Mouse (Mus musculus) left cerebral cortex, adult 11 months (tissue): ENCODE data around the gene Styx.

Source experiments
- DNase-seq: peaks from one replicate; pipeline ENCODE4 v3.0.0; 2022; ENCODE audit warnings: low spot score

Gene Styx

GRCm38 (mm10) chr14:45439387-45439786 lies 88.5 kb downstream of the Styx start:
- DNase-seq: no peak

GRCm38 (mm10) chr14:45441291-45441690 lies 90.4 kb downstream of the Styx start:
- no peak for DNase-seq

- no peak for DNase-seq
Observed at GRCm38 (mm10) chr14:45442781-45443560, 92.1 kb downstream of the Styx start.

- DNase-seq: no peak
Observed at GRCm38 (mm10) chr14:45444870-45445269, 94.0 kb downstream of the Styx start.

GRCm38 (mm10) chr14:45445445-45445844 lies 94.6 kb downstream of the Styx start:
- no peak for DNase-seq

GRCm38 (mm10) chr14:45446777-45447176 lies 95.9 kb downstream of the Styx start:
- no peak for DNase-seq

- DNase-seq: no peak
Observed at GRCm38 (mm10) chr14:45451090-45451489, 100.2 kb downstream of the Styx start.

GRCm38 (mm10) chr14:45452148-45452547 lies 101.3 kb downstream of the Styx start:
- DNase-seq: no peak

GRCm38 (mm10) chr14:45452861-45453512 lies 102.1 kb downstream of the Styx start:
- no peak for DNase-seq

- no peak for DNase-seq
Observed at GRCm38 (mm10) chr14:45453538-45454233, 102.8 kb downstream of the Styx start.

GRCm38 (mm10) chr14:45455651-45456501 lies 105.0 kb downstream of the Styx start:
- peak; percentile 16 for DNase-seq

GRCm38 (mm10) chr14:45456502-45456846 lies 105.6 kb downstream of the Styx start:
- no peak for DNase-seq

- DNase-seq: no peak
Observed at GRCm38 (mm10) chr14:45457003-45457402, 106.1 kb downstream of the Styx start.

GRCm38 (mm10) chr14:45459877-45460276 lies 109.0 kb downstream of the Styx start:
- DNase-seq: no peak

- no peak for DNase-seq
Observed at GRCm38 (mm10) chr14:45460491-45460890, 109.6 kb downstream of the Styx start.

GRCm38 (mm10) chr14:45461945-45462344 lies 111.1 kb downstream of the Styx start:
- no peak for DNase-seq

- peak; percentile 22 for DNase-seq
Observed at GRCm38 (mm10) chr14:45462374-45462773, 111.5 kb downstream of the Styx start.

- no peak for DNase-seq
Observed at GRCm38 (mm10) chr14:45462875-45463475, 112.1 kb downstream of the Styx start.

- DNase-seq: no peak
Observed at GRCm38 (mm10) chr14:45463599-45463998, 112.7 kb downstream of the Styx start.

GRCm38 (mm10) chr14:45464036-45465035 lies 113.4 kb downstream of the Styx start:
- no peak for DNase-seq
